In genomic region chr12:86421490-86421904, GRCm38 (mm10) we compare ENCODE assay signal across 8 mouse cellular contexts.
A peak's percentile ranks its signal among the peaks of the same experiment; 100 is the strongest.
DNase-seq lines count a peak whose midpoint lies in the region; ATAC-seq lines count a peak whose summit lies in the region.

No protein-coding gene starts in this region.

- DNase-seq in heart, adult 11 months = peak; percentile 95
- no peak for DNase-seq in heart, postnatal 25 days (ENCODE audit: low spot score)
- peak; percentile 79 for DNase-seq in kidney, postnatal 14 days
- DNase-seq in liver = peak; percentile 5
- no peak for DNase-seq in B cell, adult 2 months

- peak overlapping the region; percentile 59 for H3K9ac ChIP-seq in embryonic facial prominence, embryonic 13.5 days
- peak overlapping the region; percentile 46 for H3K9ac ChIP-seq in heart, embryonic 15.5 days
- peak overlapping the region; percentile 47 for H3K9ac ChIP-seq in neural tube, embryonic 15.5 days (replicated peaks)

- peak overlapping the region; percentile 51 for H3K4me3 ChIP-seq in embryonic facial prominence, embryonic 13.5 days
- H3K4me3 ChIP-seq in heart, embryonic 15.5 days = peak overlapping the region; percentile 64
- H3K4me3 ChIP-seq in neural tube, embryonic 15.5 days (replicated peaks) = peak overlapping the region; percentile 56

- H3K27ac ChIP-seq in embryonic facial prominence, embryonic 13.5 days = no peak overlapping the region
- H3K27ac ChIP-seq in heart, embryonic 15.5 days = no peak overlapping the region
- no peak overlapping the region for H3K27ac ChIP-seq in neural tube, embryonic 15.5 days (replicated peaks)

- no peak; the same call in 1 of the 2 replicates for ATAC-seq in embryonic facial prominence, embryonic 13.5 days (ENCODE audit: insufficient number of reproducible peaks, insufficient read depth, low FRiP score, low TSS enrichment, low read depth)
- peak; percentile 83 for ATAC-seq in heart, embryonic 15.5 days (replicated peaks; ENCODE audit: insufficient number of reproducible peaks, insufficient read depth, low FRiP score, low read depth)
- peak; percentile 83 for ATAC-seq in neural tube, embryonic 15.5 days (ENCODE audit: low FRiP score)

- peak overlapping the region; percentile 87 for H3K4me2 ChIP-seq in embryonic facial prominence, embryonic 13.5 days
- H3K4me2 ChIP-seq in heart, embryonic 15.5 days = peak overlapping the region; percentile 94
- H3K4me2 ChIP-seq in neural tube, embryonic 15.5 days = peak overlapping the region; percentile 97

- H3K4me1 ChIP-seq in embryonic facial prominence, embryonic 13.5 days = peaks cover 15% of the 10 kb centered on the region
- peaks cover 22% of the 10 kb centered on the region for H3K4me1 ChIP-seq in heart, embryonic 15.5 days (replicated peaks)
- H3K4me1 ChIP-seq in neural tube, embryonic 15.5 days = peaks cover 27% of the 10 kb centered on the region

- WGBS in embryonic facial prominence, embryonic 13.5 days = under 1% methylated on average over 37 of the region's 37 CpGs
- 1% methylated on average over 37 of the region's 37 CpGs for WGBS in heart, embryonic 15.5 days
- under 1% methylated on average over 37 of the region's 37 CpGs for WGBS in neural tube, embryonic 15.5 days

- intact Hi-C loops in heart, postnatal 25 days (cut with DNase I) = no loop called here

- H3K36me3 ChIP-seq in embryonic facial prominence, embryonic 13.5 days = no peaks in the 10 kb centered on the region
- no peaks in the 10 kb centered on the region for H3K36me3 ChIP-seq in heart, embryonic 15.5 days
- H3K36me3 ChIP-seq in neural tube, embryonic 15.5 days = no peaks in the 10 kb centered on the region

- peaks cover 93% of the 10 kb centered on the region for H3K27me3 ChIP-seq in embryonic facial prominence, embryonic 13.5 days
- H3K27me3 ChIP-seq in heart, embryonic 15.5 days = peaks cover 72% of the 10 kb centered on the region
- H3K27me3 ChIP-seq in neural tube, embryonic 15.5 days (replicated peaks) = peaks cover 81% of the 10 kb centered on the region

- no peaks in the 10 kb centered on the region for H3K9me3 ChIP-seq in embryonic facial prominence, embryonic 13.5 days
- H3K9me3 ChIP-seq in heart, embryonic 15.5 days (replicated peaks) = no peaks in the 10 kb centered on the region
- H3K9me3 ChIP-seq in neural tube, embryonic 15.5 days (replicated peaks) = no peaks in the 10 kb centered on the region

Comparison
In these comparisons a context has a peak if more than half of its experiments do, and no peak if none do; other contexts are left out.
1. DNase-seq: peak in heart, adult 11 months (single experiment), kidney, postnatal 14 days (single experiment) and liver (single experiment); none in heart, postnatal 25 days (single experiment) and B cell, adult 2 months (0 of 2).
2. Peak in every context shown above with its lines, with median percentiles within 50 percentile points of each other: H3K4me2 ChIP-seq, H3K4me3 ChIP-seq and H3K9ac ChIP-seq.